Mouse (Mus musculus): ENCODE results near the gene Yif1a. TPM values are rescaled to one million over a fixed set of nuclear protein-coding genes. Genes with fewer than 3 reads are reported as not detected.
A peak's percentile ranks its signal among the peaks of the same experiment; 100 is the strongest.

Yif1a gene
- polyA plus RNA-seq, 1 experiment from 2014 or later = 57.1 TPM

- no peak overlapping the region for H3K9ac ChIP-seq (replicated peaks)
- H3K36me3 ChIP-seq = peaks cover 59% of the 10 kb centered on the region
- H3K9me3 ChIP-seq = no peaks in the 10 kb centered on the region
- 97% methylated on average over 7 of the region's 7 CpGs for WGBS
- H3K27ac ChIP-seq = no peak overlapping the region
- H3K27me3 ChIP-seq = no peaks in the 10 kb centered on the region
- no peak overlapping the region for H3K4me3 ChIP-seq (replicated peaks)
- H3K4me2 ChIP-seq (replicated peaks) = no peak overlapping the region
- no peak for ATAC-seq
- peaks cover 16% of the 10 kb centered on the region for H3K4me1 ChIP-seq (replicated peaks)
Measured at GRCm38 (mm10) chr19:5113783-5114182, 25.4 kb downstream of the Yif1a start.

- peak overlapping the region; percentile 91 for H3K4me3 ChIP-seq (replicated peaks)
- peaks cover 20% of the 10 kb centered on the region for H3K36me3 ChIP-seq
- peak overlapping the region; percentile 91 for H3K4me2 ChIP-seq (replicated peaks)
- H3K9me3 ChIP-seq = no peaks in the 10 kb centered on the region
- H3K4me1 ChIP-seq (replicated peaks) = peaks cover 20% of the 10 kb centered on the region
- ATAC-seq = peak; percentile 86
- H3K9ac ChIP-seq (replicated peaks) = peak overlapping the region; percentile 90
- H3K27me3 ChIP-seq = no peaks in the 10 kb centered on the region
- under 1% methylated on average over 83 of the region's 83 CpGs for WGBS
- peak overlapping the region; percentile 96 for H3K27ac ChIP-seq
Measured at GRCm38 (mm10) chr19:5117494-5118383, 29.4 kb downstream of the Yif1a start.

GRCm38 (mm10) chr19:5118384-5118698, 30.0 kb downstream of the Yif1a start, which contains the start of gene Klc2:
TSS of gene Klc2 (minus strand) at chr19:5118560.
- Histone ChIP-seq H3K36me3 (peaks cover 14% of the 10 kb centered on the region), H3K9ac (replicated peaks) (peak within 1 kb of the TSS; percentile 90), H3K27me3 (no peaks in the 10 kb centered on the region), H3K27ac (peak within 1 kb of the TSS; percentile 96), H3K4me1 (replicated peaks) (peaks cover 20% of the 10 kb centered on the region), H3K4me2 (replicated peaks) (peak within 1 kb of the TSS; percentile 91), H3K4me3 (replicated peaks) (peak within 1 kb of the TSS; percentile 91), H3K9me3 (no peaks in the 10 kb centered on the region)
- WGBS = 1% methylated on average over 18 of the region's 18 CpGs
- peak; percentile 92; the same call in 1 of the 2 replicates for ATAC-seq

GRCm38 (mm10) chr19:5122492-5122891, 34.2 kb downstream of the Yif1a start:
- no peak overlapping the region for H3K4me2 ChIP-seq (replicated peaks)
- no peak for ATAC-seq
- H3K4me1 ChIP-seq (replicated peaks) = peaks cover 8% of the 10 kb centered on the region
- WGBS = 67% methylated on average over 10 of the region's 10 CpGs
- no peak overlapping the region for H3K4me3 ChIP-seq (replicated peaks)
- H3K27me3 ChIP-seq = no peaks in the 10 kb centered on the region
- H3K9me3 ChIP-seq = no peaks in the 10 kb centered on the region
- no peak overlapping the region for H3K9ac ChIP-seq (replicated peaks)
- no peaks in the 10 kb centered on the region for H3K36me3 ChIP-seq
- H3K27ac ChIP-seq = no peak overlapping the region

GRCm38 (mm10) chr19:5123241-5123640, 34.9 kb downstream of the Yif1a start:
- H3K9ac ChIP-seq (replicated peaks) = no peak overlapping the region
- H3K9me3 ChIP-seq = no peaks in the 10 kb centered on the region
- H3K4me2 ChIP-seq (replicated peaks) = no peak overlapping the region
- no peak overlapping the region for H3K4me3 ChIP-seq (replicated peaks)
- H3K4me1 ChIP-seq (replicated peaks) = peaks cover 8% of the 10 kb centered on the region
- no peaks in the 10 kb centered on the region for H3K27me3 ChIP-seq
- H3K27ac ChIP-seq = no peak overlapping the region
- 86% methylated on average over 3 of the region's 3 CpGs for WGBS
- ATAC-seq = no peak
- no peaks in the 10 kb centered on the region for H3K36me3 ChIP-seq

GRCm38 (mm10) chr19:5124055-5124614, 35.8 kb downstream of the Yif1a start:
- H3K27me3 ChIP-seq = no peaks in the 10 kb centered on the region
- no peak overlapping the region for H3K9ac ChIP-seq (replicated peaks)
- ATAC-seq = no peak
- 69% methylated on average over 7 of the region's 7 CpGs for WGBS
- no peak overlapping the region for H3K27ac ChIP-seq
- no peak overlapping the region for H3K4me3 ChIP-seq (replicated peaks)
- no peaks in the 10 kb centered on the region for H3K9me3 ChIP-seq
- H3K4me2 ChIP-seq (replicated peaks) = no peak overlapping the region
- no peaks in the 10 kb centered on the region for H3K36me3 ChIP-seq
- H3K4me1 ChIP-seq (replicated peaks) = peaks cover under 1% of the 10 kb centered on the region

GRCm38 (mm10) chr19:5129770-5130169, 41.4 kb downstream of the Yif1a start:
- Histone ChIP-seq H3K9me3 (no peaks in the 10 kb centered on the region), H3K27me3 (no peaks in the 10 kb centered on the region), H3K4me2 (replicated peaks) (no peak overlapping the region), H3K36me3 (peaks cover 20% of the 10 kb centered on the region), H3K4me3 (replicated peaks) (no peak overlapping the region), H3K4me1 (replicated peaks) (no peaks in the 10 kb centered on the region), H3K9ac (replicated peaks) (no peak overlapping the region), H3K27ac (no peak overlapping the region)
- ATAC-seq = no peak
- 30% methylated on average over 1 of the region's 1 CpGs for WGBS

- Histone ChIP-seq H3K27me3 (no peaks in the 10 kb centered on the region), H3K4me1 (replicated peaks) (no peaks in the 10 kb centered on the region), H3K27ac (no peak overlapping the region), H3K9ac (replicated peaks) (no peak overlapping the region), H3K36me3 (peaks cover 35% of the 10 kb centered on the region), H3K4me3 (replicated peaks) (no peak overlapping the region), H3K9me3 (no peaks in the 10 kb centered on the region), H3K4me2 (replicated peaks) (no peak overlapping the region)
- WGBS = 80% methylated on average over 4 of the region's 4 CpGs
- ATAC-seq = no peak
Measured at GRCm38 (mm10) chr19:5131237-5131636, 42.9 kb downstream of the Yif1a start.

- 2% methylated on average over 2 of the region's 2 CpGs for WGBS
- H3K9me3 ChIP-seq = no peaks in the 10 kb centered on the region
- H3K27me3 ChIP-seq = no peaks in the 10 kb centered on the region
- H3K4me1 ChIP-seq (replicated peaks) = no peaks in the 10 kb centered on the region
- no peak overlapping the region for H3K9ac ChIP-seq (replicated peaks)
- H3K36me3 ChIP-seq = peaks cover 69% of the 10 kb centered on the region
- H3K4me3 ChIP-seq (replicated peaks) = no peak overlapping the region
- H3K27ac ChIP-seq = no peak overlapping the region
- no peak overlapping the region for H3K4me2 ChIP-seq (replicated peaks)
- ATAC-seq = peak; percentile 60; the same call in 1 of the 2 replicates
Measured at GRCm38 (mm10) chr19:5139640-5140039, 51.3 kb downstream of the Yif1a start.

Other genes with a start within 250 kb of the Yif1a start
- gene Ccs, start 249.2 kb upstream of the Yif1a start, polyA plus RNA-seq (2015; fragmentation: Nextera tagmentation; extraction: Ambion mirVana) = 37.9 and 40.2 TPM in 2 replicates
- gene Ccdc87, start 249.2 kb upstream of the Yif1a start, polyA plus RNA-seq (2015; fragmentation: Nextera tagmentation; extraction: Ambion mirVana) = 0.30 and 0.36 TPM in 2 replicates
- 59.0 and 67.5 TPM in 2 replicates for gene Ctsf, start 233.4 kb upstream of the Yif1a start, polyA plus RNA-seq (2015; fragmentation: Nextera tagmentation; extraction: Ambion mirVana)
- 1.2 and 1.4 TPM in 2 replicates for gene Actn3, start 210.6 kb upstream of the Yif1a start, polyA plus RNA-seq (2015; fragmentation: Nextera tagmentation; extraction: Ambion mirVana)
- 22.7 and 24.1 TPM in 2 replicates for gene Zdhhc24, start 209.9 kb upstream of the Yif1a start, polyA plus RNA-seq (2015; fragmentation: Nextera tagmentation; extraction: Ambion mirVana)
- 12.6 and 12.8 TPM in 2 replicates for gene Bbs1, start 181.9 kb upstream of the Yif1a start, polyA plus RNA-seq (2015; fragmentation: Nextera tagmentation; extraction: Ambion mirVana)
- 143 TPM in 2 replicates for gene Dpp3, start 160.3 kb upstream of the Yif1a start, polyA plus RNA-seq (2015; fragmentation: Nextera tagmentation; extraction: Ambion mirVana)
- 8.8 and 10.8 TPM in 2 replicates for gene Peli3, start 145.4 kb upstream of the Yif1a start, polyA plus RNA-seq (2015; fragmentation: Nextera tagmentation; extraction: Ambion mirVana)
- 111 and 113 TPM in 2 replicates for gene Mrpl11, start 126.4 kb upstream of the Yif1a start, polyA plus RNA-seq (2015; fragmentation: Nextera tagmentation; extraction: Ambion mirVana)
- 0.31 and 0.32 TPM in 2 replicates for gene Npas4, start 98.2 kb upstream of the Yif1a start, polyA plus RNA-seq (2015; fragmentation: Nextera tagmentation; extraction: Ambion mirVana)
- 7.8 TPM in 2 replicates for gene Slc29a2, start 64.7 kb upstream of the Yif1a start, polyA plus RNA-seq (2015; fragmentation: Nextera tagmentation; extraction: Ambion mirVana)
- gene B4gat1, start 49.7 kb upstream of the Yif1a start, polyA plus RNA-seq (2015; fragmentation: Nextera tagmentation; extraction: Ambion mirVana) = 52.9 and 54.3 TPM in 2 replicates
- 3.9 and 4.3 TPM in 2 replicates for gene AC124502.3, start 49.6 kb upstream of the Yif1a start, polyA plus RNA-seq (2015; fragmentation: Nextera tagmentation; extraction: Ambion mirVana)
- 52.6 and 58.9 TPM in 2 replicates for gene Brms1, start 47.2 kb upstream of the Yif1a start, polyA plus RNA-seq (2015; fragmentation: Nextera tagmentation; extraction: Ambion mirVana)
- 1.3 and 2.1 TPM in 2 replicates for gene Rin1, start 38.1 kb upstream of the Yif1a start, polyA plus RNA-seq (2015; fragmentation: Nextera tagmentation; extraction: Ambion mirVana)
- gene Cd248, start 20.5 kb upstream of the Yif1a start, polyA plus RNA-seq (2015; fragmentation: Nextera tagmentation; extraction: Ambion mirVana) = 11.0 and 15.2 TPM in 2 replicates
- 3.7 and 4.4 TPM in 2 replicates for gene Tmem151a, start 3.0 kb upstream of the Yif1a start, polyA plus RNA-seq (2015; fragmentation: Nextera tagmentation; extraction: Ambion mirVana)
- 321 and 357 TPM in 2 replicates for gene Cnih2, start 10.0 kb downstream of the Yif1a start, polyA plus RNA-seq (2015; fragmentation: Nextera tagmentation; extraction: Ambion mirVana)
- 238 and 242 TPM in 2 replicates for gene Rab1b, start 18.5 kb downstream of the Yif1a start, polyA plus RNA-seq (2015; fragmentation: Nextera tagmentation; extraction: Ambion mirVana)
- gene Klc2, start 30.0 kb downstream of the Yif1a start, polyA plus RNA-seq (2015; fragmentation: Nextera tagmentation; extraction: Ambion mirVana) = 63.1 and 69.0 TPM in 2 replicates
- 31.5 and 32.0 TPM in 2 replicates for gene Pacs1, start 184.6 kb downstream of the Yif1a start, polyA plus RNA-seq (2015; fragmentation: Nextera tagmentation; extraction: Ambion mirVana)
- 399 and 419 TPM in 2 replicates for gene Sf3b2, start 206.9 kb downstream of the Yif1a start, polyA plus RNA-seq (2015; fragmentation: Nextera tagmentation; extraction: Ambion mirVana)
- 29.3 and 33.6 TPM in 2 replicates for gene Gal3st3, start 209.8 kb downstream of the Yif1a start, polyA plus RNA-seq (2015; fragmentation: Nextera tagmentation; extraction: Ambion mirVana)
- not detected in 2 replicates for gene Catsper1, start 247.2 kb downstream of the Yif1a start, polyA plus RNA-seq (2015; fragmentation: Nextera tagmentation; extraction: Ambion mirVana)